Mouse (Mus musculus) thymus, adult 2 months (tissue): ENCODE measurements around the gene Fbxw7.

Experiments
- CTCF ChIP-seq: fragments of 200-500 bp; IDR thresholded peaks from 2 replicates; pipeline ENCODE4 v1.5.1; 2012; ENCODE audit warnings: mild to moderate bottlenecking, control low read depth, low read length, moderate library complexity, borderline replicate concordance; ENCODE audit not compliant: control insufficient read depth, poor library complexity, insufficient read depth; ENCODE audit errors: extremely low read depth
- POLR2A ChIP-seq: fragments of 200-500 bp; IDR thresholded peaks from 2 replicates; pipeline ENCODE4 v1.6.1; 2012; ENCODE audit warnings: mild to moderate bottlenecking, low read length, control low read depth, moderate library complexity; ENCODE audit not compliant: control insufficient read depth, poor library complexity, insufficient read depth; ENCODE audit errors: extremely low read depth

DNA sequence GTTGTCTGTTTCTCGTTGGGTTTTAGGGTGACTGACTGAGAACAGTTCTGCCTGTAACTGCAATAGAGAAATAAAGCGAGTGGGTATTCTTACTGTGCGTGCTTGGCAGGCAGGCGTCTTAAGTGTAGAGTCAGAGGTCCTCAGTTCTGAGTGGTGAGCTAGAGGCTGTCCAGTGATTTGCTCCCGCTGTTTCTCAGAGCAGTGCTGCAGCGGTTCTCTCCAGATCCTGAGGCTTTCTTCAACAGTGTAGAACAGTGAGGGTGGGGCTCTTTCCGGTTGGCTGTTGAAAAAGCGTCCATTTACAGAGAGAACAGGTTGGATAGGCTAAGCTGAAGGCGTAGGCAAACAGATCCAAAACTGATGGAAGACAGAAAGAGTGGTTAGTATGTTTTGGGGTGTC, 60.2 kb downstream of the Fbxw7 start:
- TF ChIP-seq POLR2A (no peak), CTCF (no peak)
